Mouse (Mus musculus) lung, embryonic 16.5 days (tissue): Measurements from ENCODE around the gene Mamld1. TPM values are rescaled to one million over a fixed set of nuclear protein-coding genes. Genes with fewer than 3 reads are reported as not detected.

Source experiments
- ATAC-seq: fragments of 200-750 bp; cut with Nextera tagmentation; 2 replicates; pipeline ENCODE4 v1.8.0; 2017; ENCODE audit warnings: low read depth, mild to moderate bottlenecking, moderate library complexity
- H3K27ac ChIP-seq: fragments of 300-500 bp; sonication (generic); 2 replicates; pipeline ENCODE4 v1.5.1; 2014; ENCODE audit warnings: mild to moderate bottlenecking, control low read depth, low read length
- H3K27me3 ChIP-seq: fragments of 300-500 bp; sonication (generic); 2 replicates; pipeline ENCODE4 v1.6.1; 2014; ENCODE audit warnings: low read depth, low read length, mixed read lengths; ENCODE audit not compliant: control insufficient read depth, insufficient read depth
- H3K36me3 ChIP-seq: fragments of 300-500 bp; sonication (generic); 2 replicates; pipeline ENCODE4 v1.6.1; 2014; ENCODE audit warnings: low read length; ENCODE audit not compliant: control insufficient read depth, insufficient read depth
- H3K4me1 ChIP-seq: fragments of 300-500 bp; sonication (generic); replicated peaks from 2 replicates; pipeline ENCODE4 v1.6.1; 2014; ENCODE audit warnings: low read length, mixed read lengths; ENCODE audit not compliant: control insufficient read depth, insufficient read depth
- H3K4me2 ChIP-seq: fragments of 300-500 bp; sonication (generic); 2 replicates; pipeline ENCODE4 v1.6.1; 2014; ENCODE audit warnings: low read depth, low read length, control low read depth
- H3K4me3 ChIP-seq: fragments of 300-500 bp; sonication (generic); 2 replicates; pipeline ENCODE4 v1.5.1; 2014; ENCODE audit warnings: mild to moderate bottlenecking, low read length, control low read depth
- H3K9ac ChIP-seq: fragments of 300-500 bp; sonication (generic); 2 replicates; pipeline ENCODE4 v1.6.1; 2014; ENCODE audit warnings: low read length, control low read depth
- H3K9me3 ChIP-seq: fragments of 300-500 bp; sonication (generic); 2 replicates; pipeline ENCODE4 v1.6.1; 2016; ENCODE audit warnings: low read length; ENCODE audit not compliant: control insufficient read depth
- WGBS: fragments of 180-500 bp; shearing (Covaris S2); extraction: QIAGEN DNeasy Blood & Tissue Kit; methylation state at CpG from one replicate; pipeline ENCODE4 v1.1.7; 2014; 5-methylcytosine and 5-hydroxymethylcytosine counted together
- polyA plus RNA-seq: library from polyadenylated mRNA; unstranded; fragments of >200 nt; fragmentation: Nextera tagmentation; extraction: Ambion mirVana; gene quantifications from 2 replicates; pipeline ENCODE4 v1.2.1, GENCODE M21; 2015

The Mamld1 gene
- polyA plus RNA-seq, 1 experiment from 2014 or later, result 4.4 TPM

GRCm38 (mm10) chrX:71204776-71205175 is 154.7 kb downstream of the Mamld1 start:
- no peaks in the 10 kb centered on the region for H3K36me3 ChIP-seq
- H3K9ac ChIP-seq, result no peak overlapping the region
- no peak for ATAC-seq
- no peak overlapping the region for H3K4me3 ChIP-seq
- 70% methylated on average over 2 of the region's 2 CpGs for WGBS
- H3K4me2 ChIP-seq, result no peak overlapping the region
- no peaks in the 10 kb centered on the region for H3K27me3 ChIP-seq
- H3K4me1 ChIP-seq, result no peaks in the 10 kb centered on the region
- no peak overlapping the region for H3K27ac ChIP-seq
- no peaks in the 10 kb centered on the region for H3K9me3 ChIP-seq

Other genes starting within 250 kb of the Mamld1 start
- 6.9 and 7.6 TPM in 2 replicates for gene Mtm1, start 160.5 kb downstream of the Mamld1 start, polyA plus RNA-seq